Mouse (Mus musculus) mouse trophoblast stem cell (cell line): Measurements from ENCODE around the gene Ermp1.

Experiments used
- in situ Hi-C, 2 experiments: fragments of 300-500 bp; cut with MseI, MboI; formaldehyde crosslinking; loops; 2 replicates in 1 of 2; 3 replicates in 1 of 2; pipeline ENCODE4 v1.15.1; 2025

Ermp1 gene

DNA sequence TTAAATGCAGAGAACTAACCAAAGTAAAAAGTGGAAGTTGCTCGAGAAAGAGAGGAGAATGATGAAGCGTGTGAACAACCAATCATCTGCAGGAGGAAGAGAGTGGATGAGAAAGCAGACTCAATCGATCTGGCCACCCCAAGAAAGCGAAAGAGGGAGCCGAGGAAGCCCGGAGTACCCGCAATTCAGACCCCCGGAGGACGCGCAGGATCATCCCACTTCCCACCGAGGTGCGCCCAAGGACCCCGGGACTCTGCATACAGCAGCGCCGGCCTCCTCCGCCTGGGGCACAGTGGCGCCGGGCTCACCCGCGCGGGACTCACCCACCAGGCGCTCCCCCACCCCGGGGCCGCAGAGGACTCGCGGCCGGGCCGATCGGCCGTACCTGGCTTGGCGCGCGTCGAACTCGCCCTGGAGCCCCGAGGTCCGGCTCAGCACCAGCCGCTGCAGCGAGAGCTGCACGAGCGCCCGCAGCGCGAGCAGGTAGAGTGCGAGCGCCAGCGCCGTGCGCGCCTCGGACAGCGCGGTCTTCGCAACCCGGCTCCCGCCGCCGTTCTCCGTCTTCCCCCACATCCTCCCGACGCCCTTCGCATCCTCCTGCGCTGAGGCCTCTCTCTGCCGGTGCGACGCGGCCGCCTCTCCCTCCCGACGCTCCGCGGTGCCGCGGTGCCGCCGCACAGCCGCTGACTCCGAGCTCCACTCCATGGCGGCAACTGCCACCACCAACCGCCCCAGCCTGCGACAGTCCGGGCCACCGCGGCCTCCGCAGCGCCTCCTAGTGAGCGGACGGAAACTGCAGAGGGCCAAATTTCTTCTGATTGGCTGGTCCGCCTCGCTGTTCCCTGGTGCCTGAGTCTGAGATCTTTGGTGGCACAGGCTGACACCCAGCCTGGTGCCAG, at the start of gene Ermp1:
Gene Ermp1 (minus strand): TSS at position 765 of the 899 bp plus-strand sequence.
- in situ Hi-C loops = no loop called here

DNA sequence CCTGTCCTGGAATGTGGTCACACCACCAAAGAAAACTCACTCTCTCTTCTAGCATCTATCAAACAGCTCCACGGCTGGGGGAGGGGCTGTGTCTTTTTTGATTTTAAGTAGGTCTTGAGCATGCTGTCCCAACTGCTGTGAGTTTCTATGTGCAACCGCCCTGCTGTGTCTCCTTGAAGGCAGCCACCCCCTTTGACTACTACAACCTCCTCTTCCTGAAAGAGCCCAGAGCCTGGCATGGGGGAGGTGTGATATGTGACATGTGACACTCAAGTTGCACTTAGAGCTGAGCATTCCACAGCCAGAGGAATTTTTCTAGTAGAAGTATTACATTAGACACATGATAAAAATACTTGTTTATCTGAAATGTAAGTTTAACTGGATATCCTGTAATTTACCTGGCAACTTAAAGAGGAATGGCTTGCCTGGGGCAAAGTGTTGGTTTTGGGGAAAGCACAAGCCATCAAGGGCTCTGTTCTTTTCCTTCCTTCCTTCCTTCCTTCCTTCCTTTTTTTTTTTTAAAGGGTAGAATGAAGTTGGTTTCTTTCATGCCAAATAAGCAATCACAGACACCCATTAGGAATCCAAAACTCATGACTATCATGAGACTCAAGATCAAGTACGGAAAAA, 49.1 kb upstream of the Ermp1 start, which contains the start of gene Mlana:
Gene Mlana (plus strand): TSS at position 580 of the 630 bp plus-strand sequence.
- in situ Hi-C loops = no loop called here

DNA sequence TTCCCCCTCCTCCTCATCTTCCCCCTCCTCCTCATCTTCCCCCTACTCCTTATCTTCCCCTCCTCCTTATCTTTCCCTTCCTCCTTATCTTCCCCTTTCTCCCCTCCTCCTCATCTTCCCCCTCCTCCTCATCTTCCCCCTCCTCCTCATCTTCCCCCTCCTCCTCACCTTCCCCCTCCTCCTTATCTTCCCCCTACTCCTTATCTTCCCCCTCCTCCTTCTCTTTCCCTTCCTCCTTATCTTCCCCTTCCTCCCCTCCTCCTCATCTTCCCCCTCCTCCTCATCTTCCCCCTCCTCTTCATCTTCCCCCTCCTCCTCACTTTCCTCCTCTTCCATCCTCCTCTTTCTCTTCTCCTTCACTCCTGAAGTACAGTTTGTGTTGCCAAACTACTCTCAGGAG, 48.6 kb upstream of the Ermp1 start:
- in situ Hi-C loops = no loop called here

DNA sequence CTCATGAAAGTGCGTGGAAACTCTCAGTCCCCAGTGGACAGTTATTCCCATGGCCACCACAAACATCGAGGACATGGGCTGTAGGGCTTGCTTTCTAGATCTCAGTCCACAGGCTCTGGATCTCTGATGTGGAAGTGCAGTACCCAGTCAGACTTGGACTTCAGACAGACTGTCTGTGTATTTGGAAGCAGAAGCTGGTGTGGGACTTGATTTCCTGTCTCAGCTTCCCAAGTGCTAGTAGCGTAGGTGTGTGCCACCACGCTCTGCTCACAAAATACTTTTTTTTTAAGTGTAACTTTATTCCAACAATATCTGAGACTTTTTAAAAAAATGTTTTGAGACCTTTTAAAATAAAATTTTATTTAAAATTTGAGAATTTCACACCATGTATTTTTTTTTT, 48.1 kb upstream of the Ermp1 start:
- in situ Hi-C loops = no loop called here

DNA sequence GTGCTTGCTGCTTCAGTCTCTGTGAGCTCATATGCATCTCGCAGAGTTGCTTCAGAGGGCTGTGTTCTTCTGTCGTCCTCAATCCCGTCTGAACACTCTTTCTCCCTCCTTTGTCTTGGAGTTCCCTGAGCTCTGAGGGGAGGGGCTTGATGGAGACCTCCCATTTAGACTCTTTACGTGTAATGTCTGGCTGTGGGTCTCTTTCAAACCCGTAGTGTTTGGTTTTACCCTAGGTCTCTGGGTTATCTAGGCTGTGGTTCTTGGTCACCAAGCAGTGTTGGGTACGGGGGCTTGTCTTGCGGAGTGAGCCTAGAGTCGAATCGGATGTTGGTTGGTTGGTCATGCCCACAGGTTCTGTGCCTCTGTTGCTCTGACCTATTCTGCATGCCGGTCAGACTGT, 46.9 kb upstream of the Ermp1 start:
- in situ Hi-C loops = no loop called here

DNA sequence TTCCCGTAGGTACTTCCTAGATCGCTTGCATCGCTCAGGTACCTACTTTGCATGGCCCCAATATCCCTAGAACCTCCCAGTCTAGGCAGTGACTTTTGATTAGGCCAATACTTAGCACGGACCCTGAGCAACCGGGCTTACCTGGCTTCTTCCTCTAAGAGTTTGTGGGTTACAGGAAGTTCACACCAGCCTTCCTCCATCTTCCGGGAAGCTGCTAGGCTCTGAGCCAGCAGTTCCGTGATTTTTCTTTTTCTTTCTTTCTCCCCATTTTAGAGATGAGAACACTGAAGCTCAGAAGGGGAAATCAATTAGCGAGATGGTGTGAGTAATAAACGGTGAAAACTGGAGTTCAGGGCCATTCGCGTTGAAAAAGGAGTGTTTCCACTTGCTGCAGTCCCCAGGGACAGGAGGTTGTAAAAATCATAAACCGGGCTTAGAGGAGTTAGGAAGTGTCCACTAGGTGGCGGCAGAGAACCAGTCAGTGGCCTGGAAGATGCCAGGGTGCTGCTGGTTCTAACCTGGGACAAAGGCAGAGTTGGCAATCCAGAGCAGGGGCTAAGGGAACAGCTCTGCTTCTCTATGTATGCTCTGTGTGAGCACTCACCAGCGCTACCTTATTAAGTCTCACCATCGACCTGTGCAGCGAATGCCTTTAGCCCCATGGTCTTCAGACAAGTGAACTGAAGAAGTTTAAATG, 35.8 kb upstream of the Ermp1 start:
- in situ Hi-C loops = no loop called here

DNA sequence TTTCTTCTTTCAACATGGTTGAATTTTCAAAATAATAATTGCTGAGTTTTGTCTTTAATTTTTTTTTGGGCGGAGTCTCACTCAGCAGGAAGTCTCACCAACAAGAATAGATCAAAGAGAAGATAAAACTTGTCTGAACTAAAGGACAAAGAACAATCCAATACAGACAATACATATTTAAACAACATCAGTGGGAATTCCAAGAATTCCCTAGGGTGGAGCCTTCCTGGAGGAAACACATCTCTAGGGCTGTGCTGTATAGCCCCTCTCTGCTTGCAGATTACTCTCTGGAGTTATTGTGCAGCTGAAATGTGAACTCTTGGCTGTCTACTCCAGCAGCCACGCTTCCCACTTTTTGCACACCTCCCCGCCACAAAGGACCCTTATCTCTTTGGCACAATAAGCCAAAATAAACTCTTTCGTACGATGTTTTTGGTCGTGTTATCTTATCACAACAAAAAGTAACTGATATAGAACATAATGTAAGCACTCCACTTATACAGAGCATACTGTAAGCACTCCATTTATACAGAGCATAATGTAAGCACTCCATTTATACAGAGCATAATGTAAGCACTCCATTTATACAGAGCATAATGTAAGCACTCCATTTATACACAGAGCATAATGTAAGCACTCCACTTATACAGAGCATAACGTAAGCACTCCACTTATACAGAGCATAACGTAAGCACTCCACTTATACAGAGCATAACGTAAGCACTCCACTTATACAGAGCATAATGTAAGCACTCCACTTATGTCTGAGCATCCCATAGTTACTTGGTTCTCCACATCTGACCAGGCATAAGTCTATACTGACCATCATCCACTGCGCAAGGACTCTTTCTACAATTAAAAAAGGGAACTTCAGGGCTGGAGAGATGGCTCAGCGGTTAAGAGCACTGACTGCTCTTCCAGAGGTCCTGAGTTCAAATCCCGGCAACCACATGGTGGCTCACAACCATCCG, 32.3 kb upstream of the Ermp1 start:
- in situ Hi-C loops = no loop called here

DNA sequence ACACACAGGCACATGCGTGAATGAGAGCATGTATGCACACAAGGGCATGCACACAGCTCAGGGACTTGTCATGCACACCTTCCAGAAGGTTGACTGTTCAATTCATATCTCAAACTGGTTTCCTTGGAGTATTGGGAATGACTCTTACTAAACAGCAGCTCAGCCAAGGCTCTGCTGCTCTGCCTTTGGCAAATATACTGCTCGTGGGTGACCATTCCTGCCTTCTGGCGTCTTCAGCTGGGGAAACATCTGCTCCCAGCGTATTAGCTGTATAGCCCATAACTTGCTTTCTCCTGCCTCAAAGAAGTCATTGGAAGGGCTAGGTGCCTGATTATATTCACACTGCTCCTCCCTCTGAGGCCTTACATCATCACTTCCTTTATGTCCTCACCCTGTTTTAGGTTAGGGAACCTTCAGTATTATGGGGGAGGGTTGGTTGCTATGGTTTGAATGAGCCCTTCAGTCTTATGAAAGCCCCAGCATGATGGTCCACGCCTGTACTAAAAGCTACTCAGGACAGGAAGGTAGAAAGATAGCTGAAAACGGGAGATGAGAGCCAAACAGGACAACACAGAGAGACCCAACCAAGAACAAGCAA, 30.1 kb upstream of the Ermp1 start:
- in situ Hi-C loops = no loop called here

DNA sequence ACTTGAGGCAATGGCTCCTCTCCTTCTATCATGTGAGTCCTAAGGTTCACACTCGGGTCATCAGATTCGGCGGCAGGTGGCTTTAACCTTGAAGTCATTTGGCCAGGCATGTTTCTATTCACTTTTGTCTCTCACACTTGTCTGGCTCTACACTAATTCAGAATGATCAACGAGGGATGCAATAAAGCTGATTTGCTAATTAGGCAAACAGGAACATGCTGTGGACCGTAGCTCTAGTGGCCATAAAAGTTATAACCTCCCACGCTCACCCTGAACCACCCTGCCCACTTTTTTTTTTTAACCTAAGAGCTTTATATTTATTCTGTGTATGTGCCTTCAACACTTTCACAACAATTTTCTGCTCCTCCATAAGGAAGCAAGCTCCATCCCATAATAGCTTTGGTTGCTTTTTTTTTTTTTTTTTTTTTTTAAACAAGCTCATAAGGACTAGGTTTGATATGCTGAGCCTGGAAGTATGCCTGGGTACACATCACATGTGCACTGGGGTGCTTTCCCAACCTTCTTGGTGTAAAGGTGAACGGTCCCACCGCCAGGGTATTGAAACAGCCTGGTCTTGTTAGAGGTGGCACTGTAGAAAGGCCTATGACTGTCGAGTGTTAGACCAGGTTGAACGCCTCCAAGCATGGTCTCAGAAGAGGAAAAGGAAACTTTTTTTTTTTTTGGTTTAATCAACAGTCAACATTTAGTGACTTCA, 28.4 kb upstream of the Ermp1 start:
- in situ Hi-C loops = no loop called here

DNA sequence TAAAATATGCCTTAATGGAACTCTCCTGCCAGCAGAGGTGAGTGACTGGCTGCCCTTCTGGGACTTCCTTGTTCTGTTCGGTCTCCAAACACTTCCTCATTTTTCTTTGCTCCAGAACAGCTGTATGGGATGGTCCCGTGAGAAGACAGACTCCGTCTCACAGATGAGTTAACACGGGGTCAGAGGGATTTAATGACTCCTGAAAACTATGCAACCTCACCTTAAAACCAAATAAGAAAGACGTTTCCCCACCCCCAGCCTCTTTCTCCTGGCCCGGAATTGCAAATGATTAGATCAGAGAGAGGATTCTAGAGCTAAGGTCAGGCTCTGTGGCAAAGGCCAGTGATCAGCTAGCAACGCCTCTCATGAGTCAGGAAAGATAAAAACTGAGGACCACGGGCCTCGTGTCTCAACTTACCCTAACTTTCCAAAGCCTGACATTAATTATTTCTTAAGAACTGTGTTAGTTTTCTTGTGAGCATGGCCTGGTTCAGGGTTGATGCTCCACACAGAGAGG, 27.4 kb upstream of the Ermp1 start:
- in situ Hi-C loops = no loop called here

DNA sequence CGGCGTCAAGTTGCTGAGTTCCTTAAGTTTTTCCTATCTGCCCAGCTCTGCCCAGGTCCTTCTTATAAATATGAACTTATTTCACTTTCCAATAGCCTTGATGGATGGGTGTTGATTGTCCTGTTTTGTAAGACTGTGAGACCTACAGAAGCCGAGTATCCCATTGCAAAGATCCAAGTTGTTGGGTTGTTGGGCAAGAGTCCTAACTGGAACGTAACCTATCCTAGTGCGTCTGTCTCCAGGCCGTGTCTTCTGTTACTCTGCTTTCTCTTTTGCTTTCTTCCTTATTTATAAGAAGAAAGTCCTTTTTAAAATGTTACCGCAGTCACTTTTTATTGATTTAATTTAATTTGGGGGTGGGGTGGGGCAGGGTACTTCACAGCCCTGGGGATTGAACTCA, 26.7 kb upstream of the Ermp1 start:
- in situ Hi-C loops = no loop called here

DNA sequence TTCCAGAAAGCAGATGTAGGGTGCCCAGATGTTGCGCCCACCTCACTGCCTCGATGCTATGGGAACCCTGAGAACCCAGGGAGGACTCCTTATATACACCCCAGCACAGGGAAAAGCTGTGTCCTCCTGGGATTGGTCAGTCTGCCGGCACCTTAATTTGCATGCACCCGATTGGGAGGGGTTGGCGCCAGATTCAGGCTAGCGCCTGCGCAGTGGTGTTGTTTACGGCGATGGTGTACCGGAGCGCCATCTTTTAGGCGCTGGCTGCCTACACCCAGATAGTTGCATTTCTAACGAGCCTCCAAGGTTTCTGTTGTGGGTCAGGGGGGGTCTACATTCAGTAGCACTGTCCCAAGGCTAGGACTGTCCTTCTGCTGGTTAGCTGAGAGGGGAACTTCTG, 24.4 kb upstream of the Ermp1 start:
- in situ Hi-C loops = no loop called here

DNA sequence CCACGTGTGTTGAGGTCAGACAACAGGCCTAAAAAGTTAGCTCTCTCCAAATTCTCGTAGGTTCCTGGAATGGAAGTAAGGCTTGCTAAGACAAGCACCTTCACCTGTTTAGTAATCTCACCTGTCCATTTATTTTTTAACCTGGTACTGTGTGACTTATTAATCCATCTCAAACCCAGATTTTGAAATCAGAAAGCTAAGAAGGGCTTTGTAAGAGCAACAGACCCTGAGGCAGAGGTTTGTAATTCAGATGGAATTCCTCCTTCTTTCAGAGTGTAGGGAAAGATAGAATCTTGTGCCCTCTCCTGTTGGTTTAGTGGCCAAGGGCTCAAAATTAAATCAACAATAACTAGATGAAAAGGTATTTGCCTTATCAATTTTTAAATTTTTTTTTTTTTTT, 22.9 kb upstream of the Ermp1 start:
- in situ Hi-C loops = no loop called here

DNA sequence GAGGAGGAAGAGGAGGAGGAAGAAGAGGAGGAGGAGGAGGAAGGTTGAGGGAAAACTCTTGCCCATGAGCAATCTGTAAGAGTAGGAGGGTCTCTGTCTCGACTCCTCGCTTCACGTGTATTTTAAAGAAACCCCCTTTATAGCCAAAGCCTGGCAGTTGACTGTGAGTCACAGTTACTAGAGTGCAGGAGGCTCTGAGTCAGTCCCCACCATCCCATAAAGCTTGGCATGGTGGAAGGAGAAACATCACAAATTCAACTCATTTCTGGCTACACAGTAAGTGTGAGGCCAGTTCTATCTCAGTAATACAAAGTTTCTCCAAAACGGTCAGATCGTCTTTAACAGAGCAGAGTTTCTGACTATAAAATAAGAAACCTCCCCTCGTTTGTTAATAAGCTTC, 22.0 kb upstream of the Ermp1 start:
- in situ Hi-C loops = no loop called here

DNA sequence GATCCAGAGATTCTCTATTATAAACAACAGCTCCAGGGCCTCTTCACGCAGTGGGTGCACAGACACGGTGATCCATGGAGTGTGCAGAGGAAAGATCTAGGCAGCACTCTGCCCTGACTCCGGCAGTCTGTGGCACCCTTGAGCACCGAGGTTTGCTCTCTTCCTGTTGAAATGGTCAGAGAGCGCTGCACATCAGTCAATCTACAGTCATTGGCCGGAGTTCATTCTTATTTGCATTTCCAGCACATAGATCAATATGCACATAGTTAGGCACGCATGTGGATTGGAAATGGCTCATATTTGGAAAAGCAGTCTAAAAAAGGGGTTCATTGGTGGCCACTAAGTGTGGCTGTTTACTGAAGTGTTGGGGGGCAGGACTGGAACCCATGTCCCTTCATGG, 19.9 kb upstream of the Ermp1 start:
- in situ Hi-C loops = no loop called here

DNA sequence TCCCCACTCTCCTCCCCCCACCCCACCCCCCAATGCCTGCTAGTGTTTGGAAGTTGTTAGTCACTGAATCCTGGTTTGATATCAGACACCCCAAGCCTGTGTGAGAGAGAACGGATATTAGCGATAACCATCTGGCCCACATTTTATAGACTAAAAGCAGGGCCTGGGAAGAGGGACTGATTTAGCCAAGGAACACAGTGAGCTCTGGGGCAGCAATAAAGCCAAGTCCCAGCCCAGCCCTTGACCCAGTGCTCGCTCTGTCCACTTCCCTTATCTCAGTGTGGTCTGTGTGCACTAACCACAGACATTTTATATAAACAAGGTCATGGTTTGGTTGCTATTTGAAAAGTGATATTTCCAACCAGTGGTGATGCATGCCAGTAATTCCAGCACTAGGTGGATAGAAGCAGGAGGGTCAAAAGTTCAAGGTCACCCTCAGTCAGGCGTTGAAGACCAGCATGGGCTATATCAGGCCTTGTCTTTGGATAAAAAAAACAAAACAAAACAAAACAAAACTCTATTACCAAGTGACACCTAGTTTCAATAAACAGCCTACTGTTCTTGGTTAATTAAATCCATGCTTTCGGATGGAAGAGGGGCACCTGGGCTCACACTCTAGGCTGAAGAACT, 18.9 kb upstream of the Ermp1 start:
- in situ Hi-C loops = no loop called here

DNA sequence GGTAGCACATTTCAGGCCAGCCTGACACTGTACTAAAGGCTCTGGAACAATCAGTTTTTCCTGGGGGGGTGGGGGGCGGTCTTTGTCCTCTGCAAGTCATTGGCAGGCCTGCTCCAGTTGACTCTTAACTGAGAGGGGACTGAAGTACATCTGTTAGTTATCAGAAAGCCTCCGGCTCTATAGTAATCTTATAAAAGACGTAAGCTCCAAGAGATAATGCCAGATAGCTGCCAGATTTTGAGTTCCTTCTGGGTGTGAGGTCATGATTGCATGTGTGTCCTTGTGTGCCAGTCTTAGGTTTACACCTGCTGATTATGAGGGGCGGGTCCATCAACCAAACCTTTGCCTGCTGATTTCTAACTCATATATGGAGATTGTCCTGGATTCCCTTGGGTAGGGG, 17.9 kb upstream of the Ermp1 start:
- in situ Hi-C loops = no loop called here

DNA sequence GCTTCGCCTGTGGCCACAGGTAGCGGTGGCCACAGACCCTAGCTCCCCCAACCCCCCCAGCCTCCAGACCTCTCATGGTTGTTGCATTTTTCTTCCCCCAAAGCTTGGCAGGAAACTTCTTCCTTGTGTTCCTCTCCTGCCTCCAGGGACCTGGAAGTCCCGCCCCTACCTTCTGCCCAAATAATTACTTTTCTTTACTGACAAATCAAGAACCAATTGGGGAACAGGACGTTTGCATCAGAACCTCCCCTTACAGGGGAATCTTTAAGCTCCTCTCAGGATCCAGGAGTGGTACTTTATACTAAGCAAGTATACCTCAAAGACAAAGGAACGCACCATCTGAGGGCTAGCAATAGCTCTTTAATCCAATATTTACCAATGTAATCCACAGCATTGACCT, 16.7 kb upstream of the Ermp1 start:
- in situ Hi-C loops = no loop called here

DNA sequence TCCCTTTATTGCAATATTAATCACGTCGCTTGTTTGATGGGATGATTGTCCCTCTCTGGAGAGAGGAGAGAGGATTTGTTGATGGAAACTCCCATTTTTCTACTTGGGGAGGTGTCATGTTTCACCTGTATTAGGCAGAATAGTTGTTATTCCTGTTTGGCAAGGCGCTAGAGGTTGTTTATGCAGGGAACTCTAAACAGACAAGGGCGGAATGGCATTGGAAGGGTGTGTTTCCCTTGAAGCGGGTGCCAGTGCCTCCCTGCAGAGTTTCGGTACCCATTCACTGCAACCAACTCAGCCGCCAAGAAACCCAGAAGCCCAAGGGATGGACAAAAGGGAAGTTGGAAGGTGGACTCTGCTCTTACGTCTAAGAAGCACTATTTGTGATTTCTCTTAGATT, 15.6 kb upstream of the Ermp1 start:
- in situ Hi-C loops = no loop called here
